Mouse (Mus musculus) thymus, postnatal 36 days (tissue): Measurements from ENCODE around the gene Rexo1.
A peak's percentile ranks its signal among the peaks of the same experiment; 100 is the strongest.

Experiments
- DNase-seq, 2 experiments: peaks; one replicate each; pipeline ENCODE4 v3.0.0; 2022; ENCODE audit warnings: mixed read lengths in 2 of 2

Rexo1 gene

DNA sequence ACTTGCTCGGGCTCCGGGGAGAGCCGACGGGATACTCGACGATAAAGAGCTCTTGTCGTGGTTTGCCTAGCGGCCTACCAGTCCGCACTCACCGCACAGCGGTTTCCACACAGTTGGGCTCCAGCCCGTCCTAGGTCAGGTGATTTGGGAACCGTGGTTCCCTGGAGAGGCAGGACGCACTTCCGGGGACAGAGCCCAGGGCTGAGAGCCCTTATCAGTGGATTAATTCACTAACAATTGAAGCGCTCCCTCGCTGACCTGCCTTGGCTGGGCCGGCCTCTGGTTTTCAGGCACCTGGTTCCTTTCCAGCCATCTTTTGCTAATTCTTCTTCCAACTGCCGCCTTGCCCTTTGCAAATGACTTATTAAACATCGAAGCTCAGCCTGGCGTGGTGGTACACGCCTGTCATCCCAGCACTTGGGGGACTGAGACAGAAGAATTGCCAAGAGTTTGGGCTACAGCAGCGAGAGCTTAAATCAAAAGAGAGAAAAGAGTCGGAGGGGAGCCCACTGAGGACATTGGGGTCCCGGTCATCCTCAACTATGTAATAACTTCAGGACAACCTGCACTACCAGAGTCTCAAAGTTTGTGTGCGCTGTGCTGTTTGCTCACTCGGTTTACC lies 57.6 kb downstream of the Rexo1 start:
- DNase-seq = no peak

GRCm38 (mm10) chr10:80502819-80503314 lies 58.5 kb downstream of the Rexo1 start:
- DNase-seq = no peak

- no peak for DNase-seq
Observed at GRCm38 (mm10) chr10:80502291-80502690, 59.1 kb downstream of the Rexo1 start.

GRCm38 (mm10) chr10:80496421-80496820 lies 64.9 kb downstream of the Rexo1 start:
- no peak for DNase-seq

DNA sequence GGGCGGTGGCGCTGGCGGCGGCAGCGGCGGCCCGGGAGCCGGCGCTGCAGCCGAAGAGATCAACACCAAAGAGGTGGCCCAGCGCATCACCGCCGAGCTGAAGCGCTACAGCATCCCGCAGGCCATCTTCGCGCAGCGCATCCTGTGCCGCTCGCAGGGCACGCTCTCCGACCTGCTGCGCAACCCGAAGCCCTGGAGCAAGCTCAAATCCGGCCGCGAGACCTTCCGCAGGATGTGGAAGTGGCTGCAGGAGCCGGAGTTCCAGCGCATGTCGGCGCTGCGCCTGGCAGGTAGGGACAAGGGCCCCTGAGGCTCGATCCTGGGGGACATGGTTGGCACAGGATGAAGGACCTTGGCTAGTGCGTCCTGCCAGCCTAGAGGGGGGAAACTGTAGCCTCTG lies 65.5 kb downstream of the Rexo1 start:
- no peak for DNase-seq

DNA sequence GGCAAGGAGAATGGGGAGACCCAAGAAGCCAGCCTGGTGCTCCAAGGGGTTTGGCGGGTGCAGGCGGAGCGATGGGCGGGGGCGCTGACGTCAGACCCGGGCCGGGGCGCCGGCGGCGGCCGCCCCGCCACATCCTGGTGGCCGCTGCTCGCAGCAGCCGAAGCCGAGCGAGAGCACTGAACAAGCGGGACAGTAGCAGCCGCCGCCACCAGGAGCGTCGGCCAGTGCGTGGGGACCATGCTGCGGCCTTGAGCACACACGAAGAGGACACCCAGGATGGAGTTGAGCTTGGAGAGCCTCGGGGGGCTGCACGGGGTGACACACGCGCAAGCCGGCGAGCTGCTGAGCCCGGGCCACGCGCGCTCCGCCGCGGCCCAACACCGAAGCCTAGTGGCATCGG lies 66.6 kb downstream of the Rexo1 start, which contains the start of gene Onecut3:
Gene Onecut3 (plus strand): TSS at position 104 of the 400 bp plus-strand sequence.
- peak; percentile 54 to 68 for DNase-seq
